Mouse (Mus musculus): Measurements from ENCODE around the gene Krtap5-4.
A peak's percentile ranks its signal among the peaks of the same experiment; 100 is the strongest.
"Not testable (repeated sequence)": the region's sequence is repeated elsewhere in the genome, so short reads cannot be mapped to it uniquely, and the experiment has no call there.

The Krtap5-4 gene

DNA sequence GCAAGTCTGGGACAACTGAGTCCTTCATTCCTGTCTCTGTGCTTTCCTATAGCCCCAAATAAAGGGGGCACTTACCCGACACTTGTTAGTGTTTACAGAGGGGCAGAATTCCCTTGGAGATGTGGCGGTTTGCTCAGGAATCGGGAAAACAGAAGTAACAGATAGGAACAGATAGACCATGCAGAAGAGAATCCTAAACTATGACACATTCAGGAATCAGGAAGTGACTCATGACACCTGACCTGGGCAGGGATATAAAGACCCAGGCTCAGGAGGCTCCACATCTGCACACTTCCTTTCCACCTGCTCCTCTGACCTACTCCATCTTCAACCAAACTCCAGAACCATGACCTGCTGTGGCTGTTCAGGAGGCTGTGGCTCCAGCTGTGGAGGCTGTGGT, at the start of gene Krtap5-4:
Krtap5-4 (plus strand) TSS at position 301 of the 400 bp plus-strand sequence.
- DNase-seq (ENCODE audit: low spot score in 2 of 2): no peak

DNA sequence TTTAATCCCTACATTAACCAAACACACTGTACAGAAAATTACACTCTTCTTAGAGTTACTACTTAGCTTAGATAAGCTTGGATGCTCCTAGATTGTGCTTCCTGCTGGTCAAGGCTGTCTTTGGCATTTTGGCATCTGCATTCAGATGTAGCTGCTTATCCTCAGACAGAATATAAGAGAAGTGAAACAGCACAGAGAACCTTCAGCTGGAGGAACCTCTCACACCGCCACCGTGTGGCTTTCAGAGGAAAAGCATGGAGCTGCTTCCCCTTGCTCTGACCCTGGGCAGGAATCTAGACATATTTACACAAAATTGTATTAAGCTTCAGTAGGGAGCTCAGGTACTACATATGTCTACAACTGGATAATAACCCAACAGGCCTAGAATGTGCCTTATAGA, 47.8 kb upstream of the Krtap5-4 start:
- peak; percentile 37 to 60 for DNase-seq (ENCODE audit: low spot score in 2 of 2)

GRCm38 (mm10) chr7:142258254-142258653, 45.1 kb upstream of the Krtap5-4 start, which contains the start of gene Gm2431:
Gene Gm2431 (minus strand): TSS chr7:142258354.
- DNase-seq (ENCODE audit: low spot score in 2 of 2): not testable (repeated sequence)

DNA sequence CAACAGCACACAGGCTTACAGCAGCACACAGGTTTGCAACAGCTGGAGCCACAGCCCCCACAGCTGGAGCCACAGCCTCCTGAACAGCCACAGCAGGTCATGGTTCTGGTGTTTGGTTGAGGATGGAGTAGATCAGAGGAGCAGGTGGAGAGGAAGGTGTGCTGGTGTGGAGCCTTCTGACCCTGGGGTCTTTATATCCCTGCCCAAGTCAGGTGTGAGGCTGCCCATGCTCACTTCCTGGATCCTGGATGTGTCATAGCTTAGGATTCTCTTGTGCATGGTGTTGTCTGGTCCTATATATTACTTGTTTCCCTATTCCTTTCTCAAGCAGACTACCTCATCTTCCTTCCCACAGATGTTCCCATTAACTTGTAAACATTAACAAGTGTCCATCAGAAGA, 29.1 kb upstream of the Krtap5-4 start, which contains the start of gene Gm4559:
Gm4559 (minus strand) TSS at position 101 of the 400 bp plus-strand sequence.
- DNase-seq (ENCODE audit: low spot score in 2 of 2): not testable (repeated sequence)

DNA sequence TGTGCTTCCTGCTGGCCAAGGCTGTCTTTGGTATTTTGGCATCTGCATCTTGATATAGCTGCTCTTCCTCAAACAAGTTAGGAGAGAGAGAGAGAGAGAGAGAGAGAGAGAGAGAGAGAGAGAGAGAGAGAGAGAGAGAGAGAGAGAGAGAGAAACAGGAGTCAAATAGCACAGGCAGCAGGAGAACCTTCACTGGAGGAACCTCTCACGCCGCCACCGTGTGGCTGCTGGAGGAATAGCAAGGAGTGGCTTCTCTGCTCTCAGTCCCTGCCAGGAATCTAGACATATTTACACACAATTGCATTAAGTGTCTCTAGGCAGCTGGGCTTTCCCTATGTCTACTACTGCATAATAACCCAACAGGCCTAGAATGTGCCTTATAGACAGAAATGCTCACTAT, 25.2 kb upstream of the Krtap5-4 start:
- peak; percentile 68 to 84 for DNase-seq (ENCODE audit: low spot score in 2 of 2)

DNA sequence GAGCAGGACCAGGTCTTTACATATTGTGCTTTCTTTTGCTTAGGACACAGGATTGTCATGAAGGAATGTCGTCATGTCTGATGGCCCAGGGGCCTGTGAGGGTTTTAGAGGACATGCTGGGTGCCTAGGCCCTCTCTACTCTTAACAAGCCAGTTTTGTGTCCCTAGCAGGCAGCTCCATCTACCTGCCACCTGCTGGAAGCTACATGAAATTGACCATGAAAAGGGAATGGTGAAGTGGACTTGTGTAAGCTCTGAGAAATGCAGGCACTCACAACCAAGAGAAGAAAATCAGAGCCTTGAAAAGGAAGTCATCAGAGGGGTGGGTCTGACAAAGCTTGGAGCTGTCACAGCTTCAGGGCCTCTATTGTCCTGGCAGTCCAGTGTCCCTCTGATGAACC, 24.1 kb upstream of the Krtap5-4 start:
- not testable (repeated sequence) for DNase-seq (ENCODE audit: low spot score in 2 of 2)

DNA sequence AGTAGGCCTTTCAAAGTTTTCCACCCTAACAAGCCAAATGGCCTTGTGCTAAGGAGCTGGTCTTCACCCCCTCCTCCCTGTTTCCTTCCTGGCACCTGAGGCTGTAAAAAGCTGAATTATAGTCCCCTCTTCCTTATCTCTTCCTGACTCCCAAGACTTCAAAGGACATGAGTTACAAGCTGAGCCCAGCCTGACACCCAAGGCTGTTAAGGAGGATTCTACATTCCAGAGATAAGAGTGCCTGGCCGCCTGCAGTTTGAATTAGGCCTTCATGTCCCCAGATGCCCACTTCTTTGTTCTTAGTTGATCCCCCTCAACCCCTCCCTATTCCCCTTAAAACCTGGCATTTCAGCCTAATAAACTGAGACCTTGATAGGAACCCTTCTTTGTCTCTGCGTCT, 20.5 kb upstream of the Krtap5-4 start:
- not testable (repeated sequence) for DNase-seq (ENCODE audit: low spot score in 2 of 2)

GRCm38 (mm10) chr7:142284023-142284591, 19.2 kb upstream of the Krtap5-4 start:
- peak; percentile 56 to 58 for DNase-seq (ENCODE audit: low spot score in 2 of 2)

DNA sequence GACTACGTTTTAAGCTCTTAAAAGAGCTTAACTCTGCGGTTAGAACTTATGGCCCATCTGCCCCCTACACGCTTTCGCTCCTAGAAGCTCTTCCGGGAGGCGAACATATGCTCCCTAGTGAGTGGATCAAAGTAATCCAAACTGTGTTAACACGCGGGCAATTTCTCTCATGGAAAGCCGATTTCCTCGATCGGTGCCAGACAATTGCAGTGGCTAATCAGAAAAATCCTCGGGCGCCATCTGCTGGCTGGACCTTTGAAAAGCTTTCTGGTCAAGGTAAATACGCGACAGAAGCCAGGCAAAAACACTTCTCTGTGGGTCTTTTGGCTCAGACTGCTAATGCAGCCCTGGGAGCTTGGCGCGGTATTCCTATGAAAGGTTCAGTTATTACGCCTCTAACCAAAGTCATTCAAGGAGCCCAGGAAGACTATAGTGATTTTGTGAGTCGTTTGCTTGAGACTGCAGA, 18.7 kb upstream of the Krtap5-4 start:
- peak; percentile 93 for DNase-seq (ENCODE audit: low spot score in 2 of 2)

GRCm38 (mm10) chr7:142285130-142285835, 18.1 kb upstream of the Krtap5-4 start:
- DNase-seq (ENCODE audit: low spot score in 2 of 2): peak; percentile 42 to 48

DNA sequence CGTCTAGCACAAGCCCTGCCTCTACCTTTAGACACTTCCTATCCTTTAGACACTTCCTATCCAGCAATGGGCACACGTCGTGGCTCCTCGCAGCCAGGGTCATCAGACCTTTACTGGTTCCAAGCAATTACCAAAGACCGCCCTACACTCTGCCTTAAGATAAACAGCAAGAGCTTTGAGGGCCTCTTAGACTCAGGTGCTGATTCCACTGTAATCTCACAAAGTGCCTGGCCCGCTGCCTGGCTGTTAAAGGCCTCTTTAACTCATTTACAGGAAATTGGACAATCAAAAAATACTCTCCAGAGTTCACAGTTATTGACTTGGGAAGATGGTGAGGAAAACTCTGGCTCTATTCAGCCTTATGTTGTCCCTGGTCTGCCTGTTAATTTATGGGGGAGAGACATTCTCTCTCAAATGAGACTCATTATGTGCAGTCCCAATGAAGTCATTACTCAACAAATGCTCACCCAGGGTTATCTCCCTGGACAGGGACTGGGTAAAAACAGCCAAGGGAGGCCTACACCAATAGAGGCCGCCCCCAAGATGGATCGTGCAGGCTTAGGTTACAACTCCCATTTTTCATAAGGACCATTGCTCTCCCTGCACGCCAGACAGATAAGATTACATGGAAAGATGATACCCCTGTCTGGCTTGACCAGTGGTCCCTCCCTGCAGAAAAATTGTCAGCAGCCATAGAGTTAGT, 17.3 kb upstream of the Krtap5-4 start:
- DNase-seq (ENCODE audit: low spot score in 2 of 2): not testable (repeated sequence)

- peak in 1 of 2 experiments; percentile 31 for DNase-seq (ENCODE audit: low spot score in 2 of 2)
These were observed 9.5 kb upstream of the Krtap5-4 start for GRCm38 (mm10) chr7:142293851-142294250.

- DNase-seq (ENCODE audit: low spot score in 2 of 2): no peak
These were observed 7.9 kb upstream of the Krtap5-4 start for GRCm38 (mm10) chr7:142295418-142295817.

DNA sequence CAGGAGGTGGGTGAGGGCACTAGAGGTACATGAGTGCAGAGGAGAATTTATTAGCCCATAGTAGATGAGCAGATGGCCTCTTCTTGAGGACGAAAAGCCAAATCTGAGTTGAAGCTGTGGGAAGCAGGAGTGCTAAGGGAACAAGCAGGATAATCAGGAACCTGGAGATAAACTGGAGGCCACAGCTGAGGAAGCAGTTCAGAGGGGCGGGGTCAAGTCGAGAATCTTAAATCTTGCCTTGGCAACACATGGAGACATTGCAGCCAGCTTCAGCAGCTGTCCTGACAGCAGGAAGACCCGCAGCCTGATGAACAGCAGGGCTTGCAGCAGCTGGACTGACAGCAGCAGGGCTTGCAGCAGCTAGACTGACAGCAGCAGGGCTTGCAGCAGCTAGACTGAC, 7.2 kb upstream of the Krtap5-4 start:
- DNase-seq (ENCODE audit: low spot score in 2 of 2): not testable (repeated sequence)

DNA sequence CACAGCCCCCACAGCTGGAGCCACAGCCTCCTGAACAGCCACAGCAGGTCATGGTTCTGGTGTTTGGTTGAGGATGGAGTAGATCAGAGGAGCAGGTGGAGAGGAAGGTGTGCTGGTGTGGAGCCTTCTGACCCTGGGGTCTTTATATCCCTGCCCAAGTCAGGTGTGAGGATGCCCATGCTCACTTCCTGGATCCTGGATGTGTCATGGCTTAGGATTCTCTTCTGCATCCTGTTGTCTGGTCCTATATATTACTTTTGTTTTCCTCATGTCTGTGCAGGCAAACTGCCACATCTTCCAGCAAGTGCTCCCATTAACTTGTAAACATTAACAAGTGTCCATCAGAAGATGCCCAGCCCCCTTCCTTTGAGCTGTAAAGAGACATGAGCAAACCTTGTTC, 6.3 kb upstream of the Krtap5-4 start, which contains the start of gene Krtap5-1:
Krtap5-1 (minus strand) TSS at position 101 of the 400 bp plus-strand sequence.
- DNase-seq (ENCODE audit: low spot score in 2 of 2): not testable (repeated sequence)

DNA sequence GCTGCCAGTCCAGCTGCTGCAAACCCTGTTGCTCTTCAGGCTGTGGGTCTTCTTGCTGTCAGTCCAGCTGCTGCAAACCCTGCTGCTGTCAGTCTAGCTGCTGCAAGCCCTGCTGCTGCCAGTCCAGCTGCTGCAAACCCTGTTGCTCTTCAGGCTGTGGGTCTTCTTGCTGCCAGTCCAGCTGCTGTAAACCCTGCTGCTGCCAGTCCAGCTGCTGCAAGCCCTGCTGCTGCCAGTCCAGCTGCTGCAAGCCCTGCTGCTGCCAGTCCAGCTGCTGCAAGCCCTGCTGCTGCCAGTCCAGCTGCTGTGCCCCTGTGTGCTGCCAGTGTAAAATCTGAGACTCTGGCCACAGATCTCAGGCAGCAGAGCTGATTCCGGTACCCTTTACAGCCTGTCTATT, 580 bp downstream of the Krtap5-4 start:
- DNase-seq (ENCODE audit: low spot score in 2 of 2): not testable (repeated sequence)

DNA sequence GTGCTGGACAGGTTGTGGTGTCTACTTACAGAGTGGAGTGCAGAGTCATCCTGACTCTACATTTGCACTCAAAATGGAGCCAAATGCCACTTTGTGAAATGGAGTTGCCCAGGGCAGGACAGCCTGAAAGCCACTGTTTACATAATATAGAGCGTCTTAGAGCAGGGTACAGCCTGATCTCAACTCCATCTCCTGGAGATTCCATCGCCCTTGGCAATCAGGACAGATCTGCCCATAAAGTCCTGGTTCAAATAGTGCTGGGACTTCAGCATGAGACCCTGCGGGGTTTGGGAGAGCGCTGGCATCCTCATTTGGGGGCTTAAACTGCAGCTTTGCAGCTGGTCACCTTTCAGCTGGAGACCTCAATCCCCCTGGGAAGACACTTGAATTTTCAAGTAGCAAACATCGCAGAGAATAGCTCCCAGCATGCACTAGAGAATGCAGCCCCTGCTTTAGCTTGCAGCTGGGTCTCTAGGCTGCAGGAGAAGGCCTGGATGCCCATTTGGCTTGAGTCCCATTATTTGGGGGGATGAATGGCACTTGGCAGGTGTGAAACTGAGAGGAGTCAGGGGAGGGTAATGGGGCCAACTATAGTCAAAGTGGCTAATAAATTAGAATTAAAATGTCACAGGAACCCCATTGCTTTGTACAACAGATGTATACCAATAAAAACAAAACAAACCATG, 11.4 kb downstream of the Krtap5-4 start:
- DNase-seq (ENCODE audit: low spot score in 2 of 2): no peak

DNA sequence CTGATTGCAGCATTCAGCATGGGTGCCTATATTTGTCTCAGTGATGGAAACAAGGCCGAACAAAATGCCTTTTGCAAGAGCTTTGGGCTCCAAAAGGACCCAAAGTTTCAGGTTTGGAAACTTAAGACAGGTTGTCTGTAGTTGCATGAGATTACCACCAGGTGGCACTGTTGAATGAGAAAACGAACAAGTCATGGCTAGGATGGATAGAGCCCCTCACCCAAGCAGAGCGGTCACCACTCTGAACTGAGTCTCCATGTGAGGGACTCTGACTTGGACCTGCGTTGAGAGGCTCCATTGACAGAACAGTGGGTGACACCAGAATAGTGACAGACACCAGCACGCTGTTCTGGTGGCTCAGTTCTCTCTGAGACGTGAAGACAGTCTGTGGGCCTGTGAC, 13.2 kb downstream of the Krtap5-4 start:
- DNase-seq (ENCODE audit: low spot score in 2 of 2): peak; percentile 42 to 66

DNA sequence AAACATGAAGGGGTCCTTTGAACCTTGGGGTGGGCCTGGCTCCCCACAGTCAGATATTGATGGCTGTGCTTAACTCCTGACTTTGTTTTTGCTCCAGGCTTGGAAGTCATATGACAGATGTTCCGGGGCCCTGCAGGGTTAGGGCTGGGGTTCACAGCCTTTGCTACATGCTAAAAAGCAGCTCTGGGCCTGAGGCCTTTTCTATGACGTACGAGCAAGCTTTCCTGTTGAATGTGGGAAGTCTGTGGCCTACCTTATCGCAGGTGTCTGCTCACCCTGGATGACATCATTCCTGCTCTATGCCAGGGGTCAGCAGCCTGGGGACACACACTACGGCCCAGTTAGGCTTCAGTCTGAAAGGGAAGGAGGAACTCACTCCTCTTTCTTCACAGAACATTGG, 13.9 kb downstream of the Krtap5-4 start:
- DNase-seq (ENCODE audit: low spot score in 2 of 2): no peak

DNA sequence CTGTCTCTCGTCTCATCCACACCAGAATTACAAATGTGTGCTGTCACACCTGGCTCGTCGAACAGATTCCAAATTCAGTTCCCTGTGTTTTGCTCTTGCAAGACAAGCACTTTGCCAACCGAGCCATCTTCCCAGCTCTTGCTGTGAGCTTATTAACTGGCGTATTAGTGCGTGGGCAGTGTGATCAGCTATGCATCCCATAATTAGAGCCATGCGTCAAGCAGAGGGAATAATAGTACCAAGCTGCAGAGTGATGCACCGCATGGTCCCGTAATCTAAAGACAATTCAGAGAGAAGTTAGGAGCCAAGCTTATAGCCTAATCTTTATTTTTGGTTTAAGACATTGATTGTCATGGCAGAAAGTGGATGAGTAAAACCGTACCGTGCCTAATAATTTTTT, 15.8 kb downstream of the Krtap5-4 start:
- DNase-seq (ENCODE audit: low spot score in 2 of 2): no peak

GRCm38 (mm10) chr7:142320906-142321305, 17.6 kb downstream of the Krtap5-4 start:
- DNase-seq (ENCODE audit: low spot score in 2 of 2): no peak
